Mouse (Mus musculus) spleen, postnatal 36 days (tissue): Measurements from ENCODE around the gene Actg1.
A peak's percentile ranks its signal among the peaks of the same experiment; 100 is the strongest.
"Not testable (repeated sequence)": the region's sequence is repeated elsewhere in the genome, so short reads cannot be mapped to it uniquely, and the experiment has no call there.

Experiments
- DNase-seq, 2 experiments: peaks; one replicate each; pipeline ENCODE4 v3.0.0; 2022; ENCODE audit warnings: low spot score in 2 of 2, mixed read lengths in 1 of 2

The Actg1 gene

DNA sequence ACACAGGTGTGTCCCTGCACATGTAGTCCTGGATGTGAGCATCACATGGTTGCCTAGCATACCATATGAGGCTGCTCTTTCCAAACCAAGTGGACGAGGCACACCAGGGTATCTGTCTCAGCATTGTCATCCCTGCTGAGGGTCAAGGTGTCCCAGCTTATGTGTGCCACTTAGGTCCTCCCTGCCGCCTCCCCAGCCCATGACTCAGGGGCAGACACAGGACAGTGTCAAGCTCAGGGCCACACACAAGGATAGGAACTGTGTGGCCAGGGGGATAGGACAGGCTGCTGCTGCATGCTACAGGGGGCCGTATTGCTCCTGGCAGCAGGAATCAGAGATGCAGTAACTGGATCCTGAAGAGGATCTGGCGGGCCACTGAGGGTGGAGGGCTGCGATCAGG, 12.4 kb upstream of the Actg1 start:
- DNase-seq = no peak

GRCm38 (mm10) chr11:120360062-120360461, 11.7 kb upstream of the Actg1 start:
- DNase-seq = no peak

- no peak for DNase-seq
Observed at GRCm38 (mm10) chr11:120359391-120359790, 11.0 kb upstream of the Actg1 start.

GRCm38 (mm10) chr11:120357791-120358401, 9.6 kb upstream of the Actg1 start:
- DNase-seq = no peak

GRCm38 (mm10) chr11:120356900-120357299, 8.6 kb upstream of the Actg1 start:
- DNase-seq = no peak

GRCm38 (mm10) chr11:120356319-120356840, 8.0 kb upstream of the Actg1 start:
- DNase-seq = no peak

DNA sequence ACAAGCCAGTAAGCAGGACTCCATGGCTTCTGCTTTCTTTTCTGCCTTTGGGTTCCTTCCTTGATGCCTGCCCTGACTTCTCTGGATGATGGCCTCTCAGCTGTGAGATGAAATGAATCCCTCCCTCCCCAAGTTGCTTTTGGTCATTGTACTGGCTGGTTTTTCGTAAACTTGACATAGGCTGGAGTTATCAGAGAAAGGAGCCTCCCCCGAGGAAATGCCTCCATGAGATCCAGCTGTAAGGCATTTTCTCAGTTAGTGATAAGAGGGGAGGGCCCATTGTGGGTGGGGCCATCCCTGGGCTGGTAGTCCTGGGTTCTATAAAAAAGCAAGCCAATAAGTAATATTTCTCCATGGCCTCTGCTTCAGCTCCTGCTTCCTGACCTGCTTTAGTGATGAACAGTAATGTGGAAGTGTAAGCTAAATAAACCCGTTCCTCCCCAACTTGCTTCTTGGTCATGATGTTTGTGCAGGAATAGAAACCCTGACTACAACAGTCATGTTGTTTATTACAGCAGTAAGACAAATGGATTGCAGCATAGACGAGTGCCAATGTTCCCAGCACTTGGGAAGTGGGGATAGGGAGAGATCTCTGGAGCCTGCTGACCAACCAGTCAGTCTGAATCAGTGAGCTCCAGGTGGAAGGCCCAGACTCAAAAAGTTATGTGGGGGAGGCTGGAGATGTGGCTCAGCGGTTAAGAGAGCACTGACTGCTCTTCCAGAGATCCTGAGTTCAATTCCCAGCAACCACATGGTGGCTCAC, 7.1 kb upstream of the Actg1 start:
- no peak for DNase-seq

GRCm38 (mm10) chr11:120354304-120355276, 6.2 kb upstream of the Actg1 start:
- DNase-seq = no peak

DNA sequence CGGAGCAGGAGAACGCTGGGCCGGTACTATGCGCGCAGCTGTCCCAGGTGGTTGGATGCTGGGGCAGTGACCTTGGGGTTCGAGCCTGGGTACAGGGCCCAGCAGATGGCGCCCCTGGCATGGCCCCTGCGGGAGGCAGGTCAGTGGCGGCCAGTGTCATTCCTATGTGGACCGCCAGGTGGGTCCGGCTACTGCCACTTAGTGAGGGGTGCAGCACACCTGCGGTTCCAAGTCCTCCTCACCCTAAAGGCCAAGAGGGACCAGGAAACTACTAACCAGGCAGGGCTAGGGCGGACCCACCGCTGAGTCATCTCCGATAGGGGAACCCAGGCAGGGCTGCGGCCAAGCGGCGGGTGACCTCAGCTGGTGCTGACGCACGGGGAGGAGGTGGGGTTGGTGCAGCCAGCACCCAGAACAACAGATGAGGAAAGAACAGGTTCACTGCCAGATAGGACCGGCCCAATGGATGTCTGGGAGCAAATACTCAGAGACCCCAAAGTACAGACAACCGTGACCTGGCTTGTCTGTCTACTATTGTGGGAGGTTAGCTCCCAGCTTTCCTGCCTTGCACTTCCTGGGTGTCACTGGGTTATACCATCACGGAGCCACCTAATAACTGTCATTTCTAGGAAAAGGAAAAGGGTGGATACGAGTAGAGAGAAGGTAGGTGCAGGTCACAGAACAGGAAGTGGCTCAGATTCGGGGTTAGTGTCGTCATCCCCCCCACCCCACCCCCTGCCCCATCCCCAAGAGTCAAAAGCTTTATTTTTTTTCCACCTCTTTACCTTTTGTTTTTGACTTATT, 5.4 kb upstream of the Actg1 start:
- DNase-seq = peak; percentile 84 to 86

DNA sequence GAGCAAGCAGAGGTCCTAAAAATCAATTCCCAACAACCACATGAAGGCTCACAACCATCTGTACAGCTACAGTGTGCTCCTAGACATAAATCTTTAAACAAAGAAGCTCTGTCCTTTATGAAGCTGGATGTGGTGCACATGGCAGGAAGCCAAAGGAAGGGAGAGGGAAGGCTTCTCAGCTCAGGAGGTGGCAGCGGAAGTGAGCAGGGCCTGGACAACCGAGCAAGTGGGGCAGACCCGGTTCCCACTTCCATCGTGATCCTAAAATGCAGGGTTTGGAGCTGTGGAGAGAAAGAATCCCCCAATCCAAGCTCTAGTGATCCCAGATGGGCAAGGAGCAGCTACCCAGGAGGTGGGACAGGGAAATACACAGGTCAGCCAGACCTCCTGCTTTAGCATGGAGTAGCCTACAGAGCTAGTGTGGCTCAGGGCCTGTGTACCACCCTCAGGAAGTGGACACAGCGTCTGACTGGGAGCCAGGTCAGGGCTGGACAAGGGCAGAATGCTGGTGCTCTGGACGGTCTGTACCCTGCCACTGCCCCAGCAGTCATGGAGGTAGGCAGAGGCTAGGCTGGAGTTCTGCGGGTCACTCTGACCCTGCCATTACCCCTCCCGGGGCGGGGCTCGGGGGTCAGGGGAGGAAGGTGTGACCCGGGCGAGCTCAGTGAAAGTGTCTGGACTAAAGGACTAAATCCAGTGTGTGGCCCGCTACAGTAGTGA, 4.4 kb upstream of the Actg1 start:
- no peak for DNase-seq

DNA sequence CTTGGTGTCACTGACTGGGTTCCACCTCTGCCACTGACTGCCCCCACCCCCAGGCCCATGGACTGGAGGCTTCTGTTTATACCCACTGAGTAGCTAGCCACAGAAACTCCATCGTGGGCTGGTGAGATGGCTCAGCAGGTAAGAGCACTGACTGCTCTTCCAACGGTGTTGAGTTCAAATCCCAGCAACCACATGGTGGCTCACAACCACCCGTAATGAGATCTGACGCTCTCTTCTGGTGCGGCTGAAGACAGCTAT, 3.7 kb upstream of the Actg1 start:
- DNase-seq = not testable (repeated sequence)

GRCm38 (mm10) chr11:120351250-120352092, 3.1 kb upstream of the Actg1 start:
- no peak for DNase-seq

DNA sequence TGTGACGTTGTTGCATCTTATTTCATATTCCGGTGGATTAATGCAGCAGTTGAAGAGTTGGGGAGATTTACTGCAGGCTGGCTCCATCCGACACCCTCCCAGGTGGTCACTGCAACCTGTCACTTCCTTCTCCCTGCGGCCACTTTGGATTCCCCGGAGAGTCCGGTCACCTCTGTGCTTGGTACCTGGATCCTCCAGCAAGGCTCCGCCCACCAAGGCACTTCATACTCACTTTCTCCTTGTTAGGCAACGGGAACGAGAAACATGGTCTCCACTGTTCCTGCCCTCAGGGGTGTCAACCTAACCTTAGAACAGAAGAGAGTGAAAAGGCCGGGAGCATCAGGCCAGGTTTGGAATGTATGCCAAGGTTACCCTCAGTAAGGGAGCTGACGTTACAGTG, 2.4 kb upstream of the Actg1 start:
- peak in 1 of 2 experiments; percentile 38 for DNase-seq

DNA sequence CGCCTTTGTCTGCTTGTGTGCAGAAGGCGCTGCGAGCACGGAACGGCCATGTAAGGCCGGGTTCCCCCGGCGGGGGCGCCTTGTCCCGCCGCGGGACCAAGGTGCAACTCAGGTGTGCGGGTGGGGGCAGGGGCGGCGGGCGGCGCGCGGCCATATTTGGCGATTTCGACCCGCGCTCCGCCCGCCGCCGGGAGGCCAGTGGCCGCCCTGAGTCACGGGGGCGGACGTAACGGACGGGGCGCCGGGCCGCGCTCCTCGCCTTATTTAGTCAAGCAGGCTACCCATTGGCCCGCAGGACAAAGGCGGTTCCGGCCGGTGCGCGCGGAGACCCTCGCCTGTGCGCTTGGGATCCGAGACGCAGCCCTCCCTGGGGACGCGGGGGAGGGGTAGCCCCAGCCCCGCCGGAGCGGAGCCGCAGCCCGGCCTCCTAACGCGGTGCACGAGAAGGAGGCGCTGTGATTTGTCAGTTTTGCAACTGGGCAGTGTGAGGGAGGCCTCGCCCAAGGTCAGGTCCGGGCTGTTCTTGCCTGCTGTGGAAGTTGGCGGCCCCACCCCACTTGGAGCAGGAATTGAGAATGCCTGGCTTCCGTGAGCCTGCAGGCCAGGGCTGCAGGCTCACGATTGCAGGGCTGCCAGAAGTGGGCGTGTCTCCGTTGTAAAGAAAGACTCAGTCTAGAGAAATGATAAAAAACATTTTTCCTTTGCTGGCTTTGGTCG, 1.8 kb upstream of the Actg1 start:
- peak; percentile 91 for DNase-seq

DNA sequence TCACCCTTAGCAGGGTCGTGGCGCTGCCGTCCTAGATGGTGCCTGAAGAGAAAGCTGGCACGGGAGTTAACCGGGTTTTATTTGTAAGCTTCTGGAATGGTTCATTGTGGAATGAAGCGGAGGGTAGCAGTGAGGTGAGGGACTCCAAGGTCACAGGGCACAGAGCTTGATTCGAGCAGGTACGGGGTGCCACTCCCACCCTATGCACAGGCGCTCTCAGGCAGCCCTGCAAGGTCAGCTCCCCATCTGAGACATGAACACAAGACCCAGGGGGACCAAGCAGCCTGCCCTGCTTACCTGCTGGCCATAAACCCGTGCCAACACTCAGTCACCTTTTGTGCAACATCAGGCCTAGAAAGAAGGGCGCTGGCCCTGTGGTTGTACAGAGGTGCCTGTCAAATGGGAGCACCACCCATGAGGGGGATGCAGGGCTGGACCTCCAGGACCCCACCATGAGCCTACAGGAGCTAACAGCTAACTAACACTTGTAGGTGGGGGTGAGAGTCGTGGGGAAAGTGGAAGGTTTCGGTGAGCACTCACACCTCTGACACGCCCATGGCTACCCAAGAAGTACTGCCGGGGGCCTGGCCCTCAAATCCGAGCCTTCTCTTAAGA, 1.1 kb upstream of the Actg1 start:
- peak; percentile 37 to 46 for DNase-seq

GRCm38 (mm10) chr11:120348684-120349370, 485 bp upstream of the Actg1 start:
- DNase-seq = peak; percentile 43 to 65

DNA sequence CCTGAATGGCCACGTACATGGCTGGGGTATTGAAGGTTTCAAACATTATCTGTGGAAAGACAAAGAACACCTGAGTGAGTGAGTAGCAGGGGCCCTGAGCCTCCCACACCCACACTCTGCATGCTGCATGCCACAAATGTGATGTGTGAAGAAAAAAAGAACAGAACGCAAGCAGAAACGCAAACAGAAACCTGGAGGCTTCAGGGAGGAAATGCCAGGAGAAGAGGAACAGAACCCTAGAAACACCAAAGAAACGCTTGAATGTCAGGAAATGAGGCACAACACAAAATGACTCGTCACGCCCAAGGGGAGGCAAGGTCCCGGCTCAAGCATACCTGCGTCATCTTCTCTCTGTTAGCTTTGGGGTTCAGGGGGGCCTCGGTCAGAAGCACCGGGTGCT, 1.0 kb downstream of the Actg1 start:
- DNase-seq = peak in 1 of 2 experiments; percentile 53

GRCm38 (mm10) chr11:120346383-120347034, 1.8 kb downstream of the Actg1 start:
- not testable (repeated sequence) for DNase-seq
